Mouse (Mus musculus) E14TG2a.4 (cell line): ENCODE results near the gene Olfr923.

Experiments used
- CTCF ChIP-seq: conservative IDR thresholded peaks from 2 replicates; pipeline ENCODE4 v1.5.1; 2014; ENCODE audit warnings: low read length
- NANOG ChIP-seq: IDR thresholded peaks from 2 replicates; pipeline ENCODE4 v1.6.1; 2014; ENCODE audit warnings: borderline replicate concordance, low read length, mixed read lengths

GRCm38 (mm10) chr9:38826245-38826644 lies at the start of gene Olfr923:
- TF ChIP-seq CTCF (no peak), NANOG (no peak)
